Mouse (Mus musculus) heart, embryonic 11.5 days (tissue): ENCODE data around the gene Ccdc43. TPM values are rescaled to one million over a fixed set of nuclear protein-coding genes. Genes with fewer than 3 reads are reported as not detected.

Source experiments
- ATAC-seq: fragments of 200-750 bp; cut with Nextera tagmentation; replicated peaks from 2 replicates; pipeline ENCODE4 v1.8.0; 2017; ENCODE audit warnings: moderate library complexity; ENCODE audit not compliant: insufficient number of reproducible peaks, low FRiP score, low TSS enrichment
- H3K27ac ChIP-seq: fragments of 300-500 bp; sonication (generic); 2 replicates; pipeline ENCODE4 v1.5.1; 2014; ENCODE audit warnings: mild to moderate bottlenecking, low read depth, low read length
- H3K27me3 ChIP-seq: fragments of 300-500 bp; sonication (generic); 2 replicates; pipeline ENCODE4 v1.6.1; 2014; ENCODE audit warnings: mild to moderate bottlenecking, low read length, mixed read lengths; ENCODE audit not compliant: control insufficient read depth, insufficient read depth
- H3K36me3 ChIP-seq: fragments of 300-500 bp; sonication (generic); 2 replicates; pipeline ENCODE4 v1.6.1; 2014; ENCODE audit warnings: mild to moderate bottlenecking, low read length, moderate library complexity, mixed read lengths; ENCODE audit not compliant: control insufficient read depth, insufficient read depth
- H3K4me1 ChIP-seq: fragments of 300-500 bp; sonication (generic); 2 replicates; pipeline ENCODE4 v1.6.1; 2014; ENCODE audit warnings: low read length; ENCODE audit not compliant: control insufficient read depth, insufficient read depth
- H3K4me2 ChIP-seq: fragments of 300-500 bp; sonication (generic); 2 replicates; pipeline ENCODE4 v1.6.1; 2014; ENCODE audit warnings: mild to moderate bottlenecking, moderate library complexity
- H3K4me3 ChIP-seq: fragments of 300-500 bp; sonication (generic); 2 replicates; pipeline ENCODE4 v1.5.1; 2014; ENCODE audit warnings: low read depth, low read length
- H3K9ac ChIP-seq: fragments of 300-500 bp; sonication (generic); 2 replicates; pipeline ENCODE4 v1.6.1; 2014; ENCODE audit warnings: mild to moderate bottlenecking, low read depth, low read length, moderate library complexity
- H3K9me3 ChIP-seq: fragments of 300-500 bp; sonication (generic); replicated peaks from 2 replicates; pipeline ENCODE4 v1.6.1; 2016; ENCODE audit warnings: low read length; ENCODE audit not compliant: control insufficient read depth
- WGBS: fragments of 180-500 bp; shearing (Covaris S2); extraction: QIAGEN DNeasy Blood & Tissue Kit; methylation state at CpG from one replicate; pipeline ENCODE4 v1.1.7; 2014; ENCODE audit not compliant: insufficient replicate concordance; 5-methylcytosine and 5-hydroxymethylcytosine counted together
- polyA plus RNA-seq: library from polyadenylated mRNA; unstranded; fragments of >200 nt; fragmentation: Nextera tagmentation; extraction: Ambion mirVana; gene quantifications from 2 replicates; pipeline ENCODE4 v1.2.1, GENCODE M21; 2014

The Ccdc43 gene
- polyA plus RNA-seq, 1 experiment from 2014 or later: 39.5 TPM

DNA sequence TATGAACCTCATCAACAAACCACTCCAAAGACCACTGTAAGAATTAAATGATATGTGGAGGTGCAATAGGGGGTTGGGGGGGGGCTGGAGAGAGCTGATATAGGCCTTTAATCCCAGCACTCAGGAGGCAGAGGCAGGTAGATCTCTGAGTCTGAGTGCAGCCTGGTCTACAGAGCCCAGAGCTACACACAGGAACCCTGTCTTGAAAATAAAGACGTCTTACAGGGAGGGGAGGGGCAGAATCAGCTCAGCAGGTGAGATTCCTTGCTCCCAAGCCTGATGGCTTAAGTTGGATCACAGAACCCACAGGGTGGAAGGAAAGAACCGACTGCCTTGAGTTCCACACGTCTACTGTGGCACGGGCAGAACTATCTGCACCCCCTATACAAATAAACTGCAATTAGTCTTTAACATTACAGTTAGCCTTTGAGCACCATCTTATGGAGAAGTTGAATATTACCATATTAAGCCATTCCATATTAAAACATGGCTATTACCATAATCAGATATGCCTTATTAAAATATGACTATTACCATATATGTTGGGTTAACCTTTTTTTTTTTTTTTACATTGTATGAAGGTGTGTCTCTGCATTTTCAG lies 41.2 kb downstream of the Ccdc43 start:
- Histone ChIP-seq H3K27me3 (no peaks in the 10 kb centered on the region), H3K4me1 (no peaks in the 10 kb centered on the region), H3K9me3 (no peaks in the 10 kb centered on the region), H3K36me3 (no peaks in the 10 kb centered on the region), H3K27ac (no peak overlapping the region), H3K4me3 (no peak overlapping the region), H3K9ac (no peak overlapping the region), H3K4me2 (no peak overlapping the region)
- WGBS: 26% methylated on average over 4 of the region's 4 CpGs
- no peak for ATAC-seq

DNA sequence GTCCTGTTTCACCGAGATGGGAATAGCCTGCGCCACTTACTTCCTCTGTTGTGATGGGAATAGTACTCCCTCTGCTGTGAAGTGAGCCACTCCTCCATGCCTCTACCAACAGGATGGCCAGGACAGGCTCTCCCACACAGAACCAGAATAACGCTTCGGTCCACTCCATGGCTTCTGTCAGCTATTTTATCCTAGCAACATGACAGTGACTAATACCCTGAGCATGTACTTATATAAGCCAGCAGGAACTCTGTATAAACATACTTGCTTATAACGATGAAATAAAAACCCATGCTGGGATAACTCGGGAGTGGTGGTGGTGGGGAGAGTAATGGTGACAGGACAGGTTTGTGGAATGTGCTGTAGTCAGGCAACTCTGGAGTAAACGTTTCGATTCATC lies 41.7 kb downstream of the Ccdc43 start:
- no peak overlapping the region for H3K9ac ChIP-seq
- H3K36me3 ChIP-seq: no peaks in the 10 kb centered on the region
- H3K4me1 ChIP-seq: no peaks in the 10 kb centered on the region
- H3K27ac ChIP-seq: no peak overlapping the region
- H3K9me3 ChIP-seq: no peaks in the 10 kb centered on the region
- no peaks in the 10 kb centered on the region for H3K27me3 ChIP-seq
- H3K4me3 ChIP-seq: no peak overlapping the region
- 56% methylated on average over 8 of the region's 8 CpGs for WGBS
- no peak overlapping the region for H3K4me2 ChIP-seq
- ATAC-seq: no peak

- no peak overlapping the region for H3K4me2 ChIP-seq
- H3K4me3 ChIP-seq: no peak overlapping the region
- 68% methylated on average over 3 of the region's 3 CpGs for WGBS
- no peak overlapping the region for H3K27ac ChIP-seq
- no peak for ATAC-seq
- H3K4me1 ChIP-seq: peaks cover under 1% of the 10 kb centered on the region; the same call in 1 of the 2 replicates
- H3K36me3 ChIP-seq: no peaks in the 10 kb centered on the region
- H3K9ac ChIP-seq: no peak overlapping the region
- no peaks in the 10 kb centered on the region for H3K9me3 ChIP-seq
- no peaks in the 10 kb centered on the region for H3K27me3 ChIP-seq
These were observed 44.7 kb downstream of the Ccdc43 start for GRCm38 (mm10) chr11:102652844-102653243.

DNA sequence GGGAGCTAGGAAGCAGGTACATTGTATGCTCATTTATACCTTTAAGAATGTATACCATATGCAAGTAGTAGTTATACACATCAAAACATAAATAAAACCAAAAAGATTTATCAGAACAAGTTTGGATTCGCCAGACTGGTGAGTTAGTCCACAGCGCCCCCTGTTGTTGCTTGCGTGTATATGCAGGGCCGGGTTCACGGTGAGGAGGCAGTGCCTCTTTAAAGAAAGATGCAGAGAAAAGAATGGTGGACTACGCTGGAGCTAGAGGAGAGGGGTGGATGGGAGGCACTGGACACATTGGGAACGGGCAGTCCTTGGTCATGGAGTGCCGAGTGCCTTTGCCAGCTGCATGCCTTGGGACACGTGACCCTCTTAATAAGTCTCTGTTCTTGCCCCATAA lies 46.2 kb downstream of the Ccdc43 start:
- Histone ChIP-seq H3K9me3 (no peaks in the 10 kb centered on the region), H3K36me3 (no peaks in the 10 kb centered on the region), H3K4me2 (no peak overlapping the region), H3K4me3 (no peak overlapping the region), H3K4me1 (peaks cover 4% of the 10 kb centered on the region), H3K9ac (no peak overlapping the region), H3K27me3 (no peaks in the 10 kb centered on the region), H3K27ac (no peak overlapping the region)
- WGBS: 7% methylated on average over 9 of the region's 9 CpGs
- no peak for ATAC-seq

- ATAC-seq: no peak
- Histone ChIP-seq H3K4me1 (peaks cover 28% of the 10 kb centered on the region), H3K9ac (0 out of 2 replicates have a peak overlapping the region, but pooled peaks have one; percentile 3), H3K4me2 (no peak overlapping the region), H3K4me3 (no peak overlapping the region), H3K9me3 (no peaks in the 10 kb centered on the region), H3K27ac (no peak overlapping the region), H3K27me3 (no peaks in the 10 kb centered on the region), H3K36me3 (no peaks in the 10 kb centered on the region)
- 54% methylated on average over 12 of the region's 12 CpGs for WGBS
These were observed 49.7 kb downstream of the Ccdc43 start for GRCm38 (mm10) chr11:102647885-102648284.

DNA sequence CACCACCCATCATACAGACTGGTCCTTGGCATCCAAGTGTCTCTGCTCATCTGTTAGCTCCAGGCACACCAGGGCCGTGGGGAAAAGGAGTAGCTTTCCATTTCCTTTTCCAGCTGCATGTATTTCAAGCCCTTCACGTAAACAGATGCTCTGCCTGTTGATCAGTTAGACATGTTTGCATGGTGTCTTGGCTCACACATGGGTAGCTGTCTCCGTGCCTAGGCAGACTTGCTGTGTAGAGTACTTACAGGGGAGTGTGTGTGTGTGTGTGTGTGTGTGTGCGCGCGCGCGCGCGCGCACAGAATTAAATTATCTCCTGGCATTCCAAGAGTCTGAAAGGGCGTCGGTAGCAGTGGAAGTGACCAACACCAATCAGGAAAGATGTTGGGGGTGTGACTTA lies 51.4 kb downstream of the Ccdc43 start:
- no peaks in the 10 kb centered on the region for H3K9me3 ChIP-seq
- H3K9ac ChIP-seq: 0 out of 2 replicates have a peak overlapping the region, but pooled peaks have one; percentile 24
- H3K36me3 ChIP-seq: no peaks in the 10 kb centered on the region
- WGBS: 68% methylated on average over 13 of the region's 13 CpGs
- peak overlapping the region; percentile 64 for H3K27ac ChIP-seq
- no peak overlapping the region for H3K4me3 ChIP-seq
- 0 out of 2 replicates have a peak overlapping the region, but pooled peaks have one; percentile 32 for H3K4me2 ChIP-seq
- peaks cover 32% of the 10 kb centered on the region for H3K4me1 ChIP-seq
- no peak for ATAC-seq
- no peaks in the 10 kb centered on the region for H3K27me3 ChIP-seq

- no peaks in the 10 kb centered on the region for H3K27me3 ChIP-seq
- WGBS: 10% methylated on average over 10 of the region's 10 CpGs
- H3K9me3 ChIP-seq: no peaks in the 10 kb centered on the region
- no peak overlapping the region for H3K4me3 ChIP-seq
- H3K9ac ChIP-seq: peak overlapping the region; percentile 1; the same call in 1 of the 2 replicates
- ATAC-seq: peak; percentile 85
- H3K4me1 ChIP-seq: peaks cover 45% of the 10 kb centered on the region
- H3K27ac ChIP-seq: peak overlapping the region; percentile 83
- no peaks in the 10 kb centered on the region for H3K36me3 ChIP-seq
- H3K4me2 ChIP-seq: 0 out of 2 replicates have a peak overlapping the region, but pooled peaks have one; percentile 14
These were observed 53.6 kb downstream of the Ccdc43 start for GRCm38 (mm10) chr11:102643891-102644382.

DNA sequence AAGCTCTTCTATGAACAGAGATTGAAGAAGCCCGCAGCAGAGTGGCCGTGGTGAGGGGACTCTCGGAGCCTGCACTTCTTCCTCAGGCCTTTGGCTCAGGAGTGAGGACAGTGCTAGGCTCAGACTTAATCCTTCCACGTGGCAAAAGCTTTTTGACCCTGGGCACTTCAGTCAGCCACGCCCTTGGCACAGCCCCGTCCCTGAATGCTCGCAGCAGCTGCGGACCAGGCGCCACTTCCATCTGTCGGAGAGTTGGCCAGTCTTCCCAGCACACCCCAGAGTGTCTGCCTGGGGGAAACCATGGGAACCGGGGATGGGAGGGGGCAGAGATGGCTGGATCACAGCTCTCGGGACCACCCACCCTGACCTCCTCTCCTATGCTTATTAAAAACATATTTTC lies 60.7 kb downstream of the Ccdc43 start:
- WGBS: 47% methylated on average over 12 of the region's 12 CpGs
- no peaks in the 10 kb centered on the region for H3K9me3 ChIP-seq
- H3K4me2 ChIP-seq: no peak overlapping the region
- ATAC-seq: no peak
- H3K4me1 ChIP-seq: peaks cover 30% of the 10 kb centered on the region
- H3K9ac ChIP-seq: no peak overlapping the region
- H3K27ac ChIP-seq: no peak overlapping the region
- H3K27me3 ChIP-seq: no peaks in the 10 kb centered on the region
- no peaks in the 10 kb centered on the region for H3K36me3 ChIP-seq
- no peak overlapping the region for H3K4me3 ChIP-seq
